Mouse (Mus musculus): ENCODE measurements at regions not wholly inside any gene's neighbourhood (a gene's known extent, or its start where the extent isn't known, plus 50 kb on each side); places are given as distances from the start of the nearest gene placed in this dataset.

DNA sequence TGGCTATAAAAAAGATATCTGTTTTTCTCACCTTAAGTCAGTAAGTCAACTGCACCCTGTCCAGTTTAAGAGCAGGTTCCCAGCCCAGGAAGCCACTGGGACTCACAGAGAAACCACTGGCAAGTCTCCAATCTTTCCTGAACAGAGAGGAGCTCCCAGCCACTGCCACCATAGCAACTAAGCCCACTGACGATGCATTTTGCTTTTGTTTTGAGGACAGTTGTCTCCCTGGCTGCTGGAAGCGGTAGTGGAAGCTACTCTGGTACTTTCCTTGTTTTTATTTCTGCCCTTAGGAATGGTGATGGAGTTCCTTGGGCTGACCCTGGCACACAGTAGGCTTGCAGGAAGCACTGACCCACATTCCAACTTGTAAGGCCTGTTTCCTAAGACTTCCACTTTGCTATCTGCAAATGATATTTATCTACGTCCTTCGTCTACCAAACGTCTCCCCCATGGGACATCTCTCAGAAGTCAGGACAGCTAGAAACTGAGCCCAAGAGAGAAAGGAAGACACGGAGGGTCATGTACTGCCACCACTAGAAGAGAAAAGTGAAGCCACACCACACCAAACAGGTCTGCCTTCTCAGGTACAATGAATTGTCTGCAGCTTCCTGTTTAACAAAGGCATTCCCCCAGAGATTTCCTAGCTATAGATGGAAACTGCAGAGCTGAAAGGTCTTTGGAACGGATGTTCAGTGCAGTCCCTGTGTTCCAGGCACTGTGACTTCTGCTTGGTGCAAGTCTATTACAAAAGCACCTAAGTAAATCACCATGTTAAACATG is 125.7 kb upstream of the Fmo9 start:
- no peak for DNase-seq (ENCODE audit: low read depth, low spot score)

DNA sequence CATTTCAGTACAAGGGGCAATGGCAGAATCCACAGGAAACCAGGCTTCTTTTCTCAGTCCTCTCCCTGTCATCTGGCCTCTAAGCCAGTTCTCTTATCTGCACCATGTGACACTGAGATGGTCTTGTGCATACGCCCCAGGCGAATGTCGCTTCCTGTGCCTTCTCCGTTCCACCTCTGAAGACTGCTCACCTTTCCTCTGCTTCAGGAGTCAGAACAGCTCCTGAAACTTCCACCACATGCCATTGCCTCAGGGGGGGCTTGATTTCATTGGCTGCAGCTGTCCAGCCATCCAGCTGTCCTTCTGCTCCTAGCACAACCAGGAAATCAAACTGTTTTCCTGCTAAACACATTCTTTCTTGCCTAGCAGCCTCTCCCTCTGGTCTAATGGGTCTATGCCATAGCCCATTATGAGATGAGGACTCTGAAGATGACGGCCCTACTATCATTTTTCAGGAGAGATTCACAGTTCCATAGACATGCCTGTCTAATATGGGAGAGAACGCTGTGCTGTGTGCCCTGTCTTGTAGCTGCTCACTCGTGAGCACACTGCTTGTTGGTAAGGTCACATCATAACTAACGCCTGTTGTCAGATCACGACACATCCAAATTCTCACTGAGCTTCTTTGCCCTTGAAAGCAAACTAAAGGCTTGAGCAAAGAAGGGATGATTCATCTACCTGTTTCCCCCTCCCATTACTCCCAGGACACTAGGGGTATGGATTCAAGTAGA is 129.9 kb upstream of the Fmo9 start:
- no peak for DNase-seq (ENCODE audit: low read depth, low spot score)

DNA sequence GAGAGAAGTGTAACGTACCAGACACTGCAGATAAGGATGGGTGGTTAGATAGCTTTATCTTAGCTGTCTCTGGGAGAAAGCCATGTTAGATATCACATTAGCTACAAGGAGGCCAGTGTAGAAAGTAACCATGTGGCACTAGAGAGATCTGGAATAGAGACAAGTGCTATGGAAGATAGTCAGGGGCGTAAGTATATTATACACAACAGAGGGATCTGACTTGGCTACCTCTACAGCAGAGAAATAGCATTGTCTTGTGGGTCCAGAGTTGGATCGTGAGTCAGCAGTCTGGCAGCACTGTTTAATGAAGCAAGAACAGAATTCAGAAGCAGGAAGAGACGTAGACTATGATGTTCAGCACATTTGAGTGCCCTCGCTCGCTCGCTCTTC is 130.4 kb upstream of the Fmo9 start:
- no peak for DNase-seq (ENCODE audit: low read depth, low spot score)

DNA sequence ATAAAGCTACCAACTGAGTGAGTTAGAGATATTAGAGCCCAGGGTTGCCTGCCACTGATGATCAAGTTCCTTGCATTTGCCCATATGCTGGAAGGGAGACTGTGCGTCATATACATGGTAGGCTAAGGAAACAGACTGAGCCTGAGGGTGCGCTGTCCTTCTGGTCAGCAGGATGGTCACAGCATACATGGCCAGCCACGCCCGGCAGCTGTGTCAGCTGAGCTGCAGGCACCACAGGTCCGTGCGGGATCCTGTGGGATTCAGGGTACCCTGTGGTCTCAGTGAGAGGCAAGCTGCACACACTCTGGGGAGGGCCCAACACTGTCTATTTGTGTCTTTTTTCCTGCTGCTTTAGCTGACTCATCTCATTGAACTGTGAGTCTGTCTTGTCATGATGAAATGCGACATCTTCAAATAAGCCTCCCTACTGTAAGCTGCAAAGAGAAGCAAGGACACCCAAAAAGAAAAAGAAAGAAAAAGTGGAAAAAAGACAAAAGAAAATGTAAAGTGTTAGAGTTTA is 131.3 kb upstream of the Fmo9 start:
- DNase-seq (ENCODE audit: low read depth, low spot score): no peak

DNA sequence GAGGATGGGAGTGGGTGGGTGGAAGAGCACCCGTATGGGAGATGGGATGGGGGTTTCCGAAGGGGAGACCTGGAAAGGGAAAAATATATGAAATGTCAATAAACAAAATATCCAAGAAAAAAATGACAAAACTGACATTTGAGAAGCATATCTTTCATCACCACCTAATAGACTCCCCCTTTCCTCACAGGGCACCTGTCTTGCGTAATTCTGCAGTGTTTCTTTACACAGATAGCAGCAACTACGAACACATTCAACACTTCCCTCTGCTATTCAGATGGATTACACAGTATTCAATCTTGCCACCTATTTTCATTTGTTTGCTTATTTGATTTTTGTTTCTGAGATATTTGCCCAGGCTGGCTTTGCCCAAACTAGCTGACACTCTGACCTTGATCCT is 136.3 kb upstream of the Fmo9 start:
- DNase-seq (ENCODE audit: low read depth, low spot score): no peak

DNA sequence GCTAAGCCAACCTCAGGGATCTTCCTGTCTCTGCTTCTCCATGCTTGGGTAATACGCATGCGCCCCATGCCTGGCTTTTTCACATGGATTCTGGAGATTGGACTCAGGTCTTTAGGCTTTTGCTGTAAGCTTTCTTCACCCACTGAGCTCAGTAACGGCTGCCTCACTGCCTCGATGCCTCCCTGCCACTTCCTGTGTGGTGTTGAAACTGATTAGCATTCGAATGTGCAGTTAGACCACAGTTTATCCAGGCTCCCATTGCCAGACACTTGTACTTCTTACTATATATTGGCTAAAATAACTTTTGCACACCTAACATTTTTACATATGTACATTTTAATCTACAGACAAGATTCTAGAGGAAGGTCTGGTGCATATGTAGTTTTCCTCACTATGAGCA is 137.0 kb upstream of the Fmo9 start:
- DNase-seq (ENCODE audit: low read depth, low spot score): no peak

DNA sequence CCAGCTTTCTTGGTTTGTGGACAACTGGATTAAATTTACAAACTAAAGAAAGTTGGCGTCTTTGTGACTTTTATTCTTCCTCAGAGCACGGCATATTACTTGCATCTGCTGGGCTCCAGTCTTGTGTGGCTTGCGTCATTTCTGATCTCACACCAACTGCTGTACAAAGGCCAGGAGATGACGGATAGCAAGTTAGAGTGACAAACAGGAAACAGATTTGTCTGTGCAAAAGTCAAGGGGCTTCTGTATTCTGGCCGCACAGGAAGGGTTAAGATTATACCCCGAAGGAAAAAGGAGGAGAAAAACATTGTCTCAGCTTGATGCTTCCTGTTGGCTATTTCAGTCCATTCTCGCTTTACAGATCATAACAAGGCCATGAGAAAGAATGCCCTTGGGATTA is 137.8 kb upstream of the Fmo9 start:
- no peak for DNase-seq (ENCODE audit: low read depth, low spot score)

DNA sequence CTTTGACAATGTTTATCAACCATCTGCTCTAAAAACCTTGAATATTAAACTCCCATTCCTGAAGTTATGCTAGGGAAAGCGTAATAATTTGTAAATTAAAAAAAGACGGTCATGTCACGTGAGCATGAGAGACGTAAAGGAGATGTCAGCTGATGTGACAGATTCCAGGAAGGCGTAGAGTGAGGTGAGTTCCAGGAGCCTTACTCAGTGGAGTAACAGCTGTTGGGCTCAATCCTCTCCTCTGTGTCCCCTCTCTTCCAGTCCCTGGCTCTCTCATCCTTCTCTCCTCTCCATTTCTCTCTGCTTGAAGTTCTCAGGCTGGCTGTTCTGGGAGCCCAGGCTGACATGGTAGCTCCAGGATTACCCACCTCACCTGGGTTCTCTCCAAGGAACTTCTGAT is 138.4 kb upstream of the Fmo9 start:
- DNase-seq (ENCODE audit: low read depth, low spot score): no peak

DNA sequence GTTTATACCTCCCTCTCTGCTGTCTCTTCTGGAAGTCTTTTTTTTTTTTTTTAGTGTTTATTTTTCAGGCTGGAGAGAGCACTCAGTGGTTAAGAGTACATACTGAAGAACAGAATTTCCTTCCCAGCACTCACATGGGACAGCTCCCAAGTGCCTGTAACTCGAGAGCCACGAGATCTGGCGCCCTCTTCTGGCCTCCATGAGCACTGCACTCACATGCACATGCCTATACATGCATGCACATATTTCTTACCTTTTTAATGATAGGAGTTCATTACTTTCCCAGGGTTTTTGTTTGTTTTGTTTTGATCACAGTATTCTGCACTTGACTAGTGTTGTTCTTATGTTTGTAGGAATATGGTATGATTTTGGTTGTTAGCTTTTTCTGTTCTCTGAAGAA is 139.5 kb upstream of the Fmo9 start:
- DNase-seq (ENCODE audit: low read depth, low spot score): no peak

DNA sequence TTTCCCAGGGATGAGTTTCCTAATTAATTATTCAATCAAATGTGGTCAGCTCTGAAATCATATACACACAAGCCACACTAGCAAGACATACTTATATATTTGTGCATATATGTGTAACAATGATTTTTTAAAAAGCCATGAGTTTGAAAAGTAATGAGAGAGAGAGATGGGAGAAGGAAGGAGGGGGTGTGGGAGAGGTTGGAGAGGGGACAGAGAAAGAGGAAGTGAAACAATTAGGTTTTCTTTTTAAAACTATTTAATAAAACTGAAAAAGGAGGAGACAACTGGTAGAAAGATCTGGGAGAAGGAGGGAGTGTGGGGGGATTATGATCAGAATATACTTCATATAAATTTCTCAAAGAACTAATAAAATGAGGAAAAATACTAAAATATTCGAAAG is 155.7 kb upstream of the Fmo9 start:
- DNase-seq (ENCODE audit: low read depth, low spot score): no peak

DNA sequence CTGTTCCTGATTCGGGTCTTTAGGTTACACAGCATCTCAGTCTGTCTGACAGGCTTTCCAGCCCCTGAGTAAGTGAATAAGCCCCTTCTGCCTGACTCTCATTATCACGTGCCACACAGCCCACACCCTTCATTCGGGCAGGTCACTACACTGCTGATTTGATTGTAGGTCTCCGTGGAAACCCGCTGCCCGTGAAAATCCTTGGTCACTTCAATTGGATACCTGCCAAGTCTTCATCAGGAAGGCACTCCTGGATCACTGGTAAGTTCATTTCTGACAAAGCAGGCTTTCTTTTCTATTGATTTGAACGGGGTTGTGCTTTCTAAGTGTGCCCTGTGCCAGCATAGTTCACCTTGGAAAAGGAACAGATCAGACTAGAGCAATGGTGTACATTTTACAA is 158.2 kb upstream of the Fmo9 start:
- no peak for DNase-seq (ENCODE audit: low read depth, low spot score)

DNA sequence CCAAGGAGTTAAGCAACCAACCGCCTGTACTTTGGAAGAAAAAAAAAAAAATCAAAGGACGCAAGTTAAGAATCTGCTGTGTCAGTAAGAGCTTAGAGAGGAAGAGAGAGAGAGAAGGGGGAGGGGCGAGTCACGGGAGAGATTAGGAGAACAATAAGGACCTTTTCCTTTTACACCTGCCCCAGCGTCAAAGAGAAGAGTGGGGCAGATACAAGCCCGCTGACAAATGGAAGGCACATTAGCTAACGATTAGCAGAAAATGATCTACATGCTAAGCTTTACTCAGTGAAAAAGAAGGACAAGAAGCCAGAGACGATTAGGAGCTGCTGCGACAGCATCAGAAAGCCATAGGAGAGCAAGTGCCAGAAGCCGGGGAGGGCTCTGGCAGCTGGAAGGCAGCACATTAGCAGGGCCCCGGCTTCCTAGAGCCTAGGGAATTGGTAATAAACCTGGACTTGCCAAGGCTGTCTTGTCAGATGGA is 157.8 kb upstream of the Fam78b start:
- DNase-seq (ENCODE audit: low read depth, low spot score): no peak

DNA sequence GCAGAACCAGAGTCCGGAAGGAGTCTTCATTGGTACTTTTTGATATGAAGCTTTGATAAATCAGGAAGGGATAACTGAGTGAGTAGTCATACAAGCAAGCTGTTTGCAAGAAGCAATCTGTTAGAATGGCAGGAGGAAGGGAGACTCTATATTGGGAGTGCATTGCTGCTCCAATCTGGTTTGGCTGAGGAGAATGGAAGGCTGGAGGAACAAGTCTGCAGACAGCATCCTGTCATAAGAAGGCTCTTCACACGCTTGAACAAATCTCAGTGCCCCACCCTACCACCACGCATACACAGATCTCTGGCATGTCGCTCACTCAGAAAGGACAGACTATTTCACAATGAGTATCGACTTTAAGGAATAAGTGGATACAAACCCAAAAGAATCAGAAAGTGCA is 154.7 kb upstream of the Fam78b start:
- no peak for DNase-seq (ENCODE audit: low read depth, low spot score)

DNA sequence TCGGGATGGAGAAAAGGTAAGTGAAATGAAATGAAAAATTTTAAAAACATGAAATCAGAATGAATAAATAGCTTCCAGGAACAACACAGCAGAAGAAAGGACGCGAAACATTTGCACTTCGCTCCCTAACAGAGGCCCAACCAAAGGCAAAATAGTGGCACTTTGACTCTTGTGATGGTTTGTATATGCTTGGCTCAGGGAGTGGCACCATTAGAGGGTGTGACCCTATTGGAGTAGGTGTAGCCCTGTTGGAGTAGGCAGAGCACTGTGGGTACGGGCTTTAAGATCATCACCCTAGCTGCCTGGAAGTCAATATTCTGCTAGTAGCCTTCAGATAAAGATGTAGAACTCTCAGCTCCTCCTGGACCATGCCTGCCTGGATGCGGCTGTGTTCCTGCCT is 154.0 kb upstream of the Fam78b start:
- DNase-seq (ENCODE audit: low read depth, low spot score): no peak

DNA sequence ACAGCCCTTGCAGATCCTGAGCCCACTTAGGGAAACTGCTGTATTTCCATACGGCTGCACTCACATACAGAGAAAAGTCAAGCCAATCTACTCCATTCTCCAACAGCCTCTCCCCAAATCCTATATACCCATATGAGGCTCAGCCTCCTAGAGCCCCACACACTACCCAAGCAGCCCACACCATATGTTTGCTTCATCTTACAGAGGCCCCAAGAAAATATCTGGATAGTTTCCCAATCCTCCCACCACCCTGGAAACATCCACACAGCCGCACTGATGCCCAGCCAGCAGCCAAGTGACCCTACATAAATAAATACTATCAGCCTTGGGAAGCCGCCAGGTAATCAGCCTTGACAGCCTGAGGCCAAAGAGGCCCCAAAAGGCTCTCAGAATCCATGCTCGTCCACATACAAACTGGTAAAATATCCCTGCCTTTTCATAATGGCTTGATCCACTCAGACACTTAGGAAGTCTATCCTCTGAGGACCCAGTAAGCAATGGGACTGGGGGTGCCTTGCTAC is 153.1 kb upstream of the Fam78b start:
- no peak for DNase-seq (ENCODE audit: low read depth, low spot score)

DNA sequence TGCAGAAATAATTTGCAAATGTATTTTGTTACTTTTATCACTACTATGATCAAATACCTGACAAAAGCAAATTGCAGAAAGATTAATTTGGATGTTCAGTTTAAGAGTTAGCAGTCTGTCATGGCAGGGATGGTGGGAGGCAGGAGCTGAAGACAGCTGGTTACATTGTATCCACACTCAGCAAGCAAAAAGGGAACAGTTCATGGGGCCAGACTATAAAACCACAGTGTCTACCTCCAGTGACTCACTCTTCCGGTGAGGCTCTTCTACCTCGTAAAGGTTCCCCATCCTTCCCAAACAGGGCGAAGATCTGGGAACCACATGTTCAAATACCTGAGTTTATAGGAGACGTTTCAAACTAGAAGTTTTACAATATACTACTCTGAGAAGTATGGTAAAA is 145.2 kb upstream of the Fam78b start:
- DNase-seq (ENCODE audit: low read depth, low spot score): no peak

DNA sequence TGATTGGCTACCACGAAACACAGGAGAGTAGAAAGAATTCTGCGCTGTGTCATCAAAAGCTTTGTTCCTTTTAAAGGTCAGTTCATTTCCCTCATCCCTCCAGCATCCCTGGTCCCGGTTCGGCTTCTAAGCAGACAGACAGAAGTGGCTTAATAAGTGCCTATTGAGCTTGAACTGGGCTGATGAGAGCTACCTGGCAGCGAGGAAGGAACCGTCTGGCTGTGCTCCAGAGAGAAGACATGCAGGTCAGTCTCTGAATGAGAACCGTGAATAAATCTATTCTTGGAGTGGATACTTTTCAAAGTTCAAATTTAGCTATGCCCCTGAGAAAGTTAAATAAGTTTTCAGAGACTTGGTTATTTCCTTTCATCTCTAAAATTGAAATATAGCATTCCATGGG is 135.0 kb upstream of the Fam78b start:
- DNase-seq (ENCODE audit: low read depth, low spot score): no peak

DNA sequence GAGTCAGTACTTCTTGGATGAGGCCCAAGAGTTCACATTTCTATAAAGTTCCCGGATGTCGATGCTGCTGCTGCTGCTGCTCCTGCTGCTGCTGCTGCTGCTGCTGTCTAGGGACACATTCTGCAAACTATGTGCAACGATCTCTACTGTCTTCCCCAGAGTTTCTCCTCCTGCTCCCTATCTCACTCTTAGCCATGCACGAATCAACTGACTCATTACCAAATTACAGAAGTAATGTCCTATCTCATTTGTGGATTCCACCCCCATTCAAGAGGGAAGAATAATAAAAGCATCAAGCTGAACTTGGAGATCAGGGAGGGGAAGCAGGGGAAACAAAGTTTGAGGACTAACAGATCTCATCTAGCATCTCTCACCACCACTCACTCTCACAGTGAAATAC is 130.0 kb upstream of the Fam78b start:
- DNase-seq (ENCODE audit: low read depth, low spot score): no peak

DNA sequence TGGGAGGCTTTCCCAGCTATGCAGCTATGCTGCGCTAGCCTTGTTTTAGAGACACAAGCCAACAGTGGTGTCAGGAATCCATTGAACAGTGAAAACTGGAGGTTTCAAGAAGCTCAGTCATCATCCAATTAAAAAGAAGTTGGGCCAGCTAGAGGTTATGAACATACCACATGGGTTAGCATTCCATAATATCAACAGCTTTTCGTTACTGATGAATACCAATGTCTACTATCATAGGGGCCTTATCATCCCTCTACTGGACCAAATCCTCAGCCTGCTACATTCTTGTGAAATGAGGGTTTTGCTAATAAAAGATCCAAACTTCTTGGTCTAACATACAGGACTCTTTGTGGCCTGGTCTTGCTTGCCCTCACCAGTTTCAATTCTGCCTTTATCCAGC is 124.8 kb upstream of the Fam78b start:
- DNase-seq (ENCODE audit: low read depth, low spot score): no peak

DNA sequence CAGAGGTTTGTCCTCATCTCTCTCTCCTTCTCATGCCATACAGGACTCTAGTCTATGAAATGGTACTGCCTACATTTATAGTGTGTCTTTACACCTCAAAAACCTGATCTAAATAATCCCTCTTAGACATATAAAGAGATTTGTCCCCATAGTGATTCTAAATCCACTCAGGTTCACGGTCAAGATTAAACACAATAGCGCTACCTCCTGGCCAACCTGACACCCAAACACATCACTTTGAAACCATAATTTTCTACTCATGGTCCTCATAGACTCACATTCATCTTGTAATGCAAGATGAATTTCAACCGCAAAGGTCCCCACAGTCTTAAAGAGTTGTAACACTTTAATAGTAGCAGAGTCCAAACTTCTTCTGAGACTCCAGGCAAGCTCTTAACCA is 118.0 kb upstream of the Fam78b start:
- DNase-seq (ENCODE audit: low read depth, low spot score): peak; percentile 5

DNA sequence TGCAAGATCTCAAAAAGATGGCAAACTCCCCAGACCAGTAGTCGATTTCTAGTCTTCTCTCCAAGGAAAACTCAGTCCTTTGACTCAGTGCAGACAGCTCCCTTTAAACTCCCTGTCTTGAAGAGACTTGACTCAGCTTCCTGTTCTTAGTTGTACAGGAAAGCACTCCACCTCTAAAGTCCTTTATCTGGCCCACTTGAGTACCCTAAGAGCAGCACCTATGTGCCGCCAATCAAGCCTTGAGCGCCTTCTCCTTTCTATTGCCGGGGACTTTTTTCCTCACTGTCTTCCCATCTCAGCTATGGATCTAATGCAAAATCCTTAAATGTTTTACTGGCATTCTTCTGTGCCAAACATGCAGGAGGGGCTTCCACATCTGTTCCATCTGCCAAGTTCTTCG is 105.3 kb upstream of the Fam78b start:
- no peak for DNase-seq (ENCODE audit: low read depth, low spot score)

DNA sequence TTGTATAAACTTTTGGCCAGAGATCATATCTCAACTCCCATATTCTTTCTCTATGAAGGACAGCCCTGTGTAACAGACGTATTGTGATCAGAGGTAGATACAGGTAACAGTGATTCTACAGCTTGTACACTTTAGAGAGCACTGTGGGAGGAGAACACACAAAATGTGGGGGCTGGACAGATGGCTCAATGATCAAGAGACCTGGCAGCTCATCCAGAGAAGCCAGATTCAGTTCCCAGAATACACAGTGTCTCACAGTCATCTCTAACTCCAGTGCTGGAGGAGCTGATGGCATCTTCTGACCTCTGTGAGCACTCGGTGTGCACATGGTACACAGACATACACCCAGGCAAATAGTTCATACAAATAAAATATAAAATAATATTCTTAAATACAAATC is 102.5 kb upstream of the Fam78b start:
- DNase-seq (ENCODE audit: low read depth, low spot score): no peak

DNA sequence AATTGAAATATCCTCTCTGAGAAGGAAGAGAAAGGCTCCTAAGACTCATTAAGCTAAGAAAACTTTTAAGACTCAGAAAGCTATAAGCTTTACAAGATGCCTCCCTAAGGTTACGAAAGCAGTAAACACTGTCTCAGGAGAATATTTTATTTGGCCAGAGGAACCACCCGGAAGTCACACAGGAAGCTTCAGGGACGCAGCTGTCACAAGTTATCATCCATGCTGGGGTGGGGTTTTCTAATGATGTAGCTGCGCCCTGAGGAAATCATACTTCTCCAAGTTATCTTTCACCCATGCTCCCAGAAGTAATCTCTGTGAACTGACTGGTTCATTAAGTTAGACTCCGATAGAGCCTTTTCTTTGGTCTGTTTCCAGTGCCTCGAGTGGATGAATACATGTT is 102.0 kb upstream of the Fam78b start:
- no peak for DNase-seq (ENCODE audit: low read depth, low spot score)
